Mouse (Mus musculus) small intestine, adult 2 months (tissue): ENCODE data around the gene Cnnm1.
"Not testable (repeated sequence)": the region's sequence is repeated elsewhere in the genome, so short reads cannot be mapped to it uniquely, and the experiment has no call there.

Experiments used
- CTCF ChIP-seq: fragments of 200-500 bp; IDR thresholded peaks from 2 replicates; pipeline ENCODE4 v1.5.1; 2012; ENCODE audit warnings: low read depth, mild to moderate bottlenecking, control low read depth, inconsistent platforms, low read length, moderate library complexity, mixed read lengths; ENCODE audit not compliant: insufficient replicate concordance, insufficient read length; ENCODE audit errors: extremely low read depth
- POLR2A ChIP-seq: fragments of 200-500 bp; IDR thresholded peaks from 2 replicates; pipeline ENCODE4 v1.6.1; 2012; ENCODE audit warnings: low read depth, mild to moderate bottlenecking, control low read depth, inconsistent platforms, low read length, moderate library complexity

DNA sequence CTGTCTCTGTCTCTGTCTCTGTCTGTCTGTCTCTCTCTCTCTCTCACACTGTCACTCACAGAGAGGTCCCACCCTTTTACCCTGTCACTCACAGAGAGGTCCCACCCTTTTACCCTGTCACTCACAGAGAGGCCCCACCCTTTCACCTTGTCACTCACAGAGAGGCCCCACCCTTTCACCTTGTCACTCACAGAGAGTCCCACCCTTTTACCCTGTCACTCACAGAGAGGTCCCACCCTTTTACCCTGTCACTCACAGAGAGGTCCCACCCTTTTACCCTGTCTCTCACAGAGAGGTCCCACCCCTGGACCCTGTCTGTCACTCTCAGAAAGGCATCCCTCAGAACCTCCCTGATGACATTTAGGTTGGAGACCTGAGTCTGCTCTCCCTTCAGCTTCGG is 53.1 kb downstream of the Cnnm1 start:
- TF ChIP-seq CTCF, POLR2A: not testable (repeated sequence)
